Mouse (Mus musculus): Measurements from ENCODE around the gene Vps18.

- no peak for TF ChIP-seq CTCF (IDR thresholded peaks at IDR 0.05)
- TF ChIP-seq EP300 (IDR thresholded peaks at IDR 0.05; ENCODE audit: insufficient read depth, low read depth, low read length) = no peak
- TF ChIP-seq POLR2A (IDR thresholded peaks at IDR 0.05; ENCODE audit: insufficient read depth, low read depth, low read length) = no peak
Observed at GRCm38 (mm10) chr2:119245246-119245645, 43.3 kb upstream of the Vps18 start.

Measured in heart, adult 2 months (tissue).